Comparison of ENCODE assay signal across 1 mouse cellular context in genomic region chr2:29934906-29935599, GRCm38 (mm10).
A peak's percentile ranks its signal among the peaks of the same experiment; 100 is the strongest.
TF ChIP-seq lines count a peak whose summit lies in the region.

Gene Gle1, plus strand, starts transcription at chr2:29935426.

TF ChIP-seq in MEL, 35 proteins besides CTCF, POLR2A, EP300 and RAD21 (continued from another document):
- TF ChIP-seq MAZ (IDR thresholded peaks at IDR 0.05; ENCODE audit: low read depth, low read length) (no peak; the same call in 1 of the 2 replicates), ELF1 (IDR thresholded peaks at IDR 0.05; ENCODE audit: low read depth, low read length) (peak; percentile 98), GATA1 (IDR thresholded peaks at IDR 0.05; ENCODE audit: low read depth, low read length) (no peak), ZNF384 (IDR thresholded peaks at IDR 0.05; ENCODE audit: low read depth, low read length) (no peak), TCF12 (IDR thresholded peaks at IDR 0.05; ENCODE audit: low read depth, low read length) (peak; percentile 74)
